Mouse (Mus musculus) megakaryocyte, embryonic 14.5 days (primary cell): ENCODE results near the gene Nr0b2.

Experiments
- FLI1 ChIP-seq: IDR thresholded peaks from 2 replicates; pipeline ENCODE4 v1.6.1; 2012; ENCODE audit warnings: low read length, inconsistent platforms, mixed read lengths
- GATA1 ChIP-seq: IDR thresholded peaks from 3 replicates; pipeline ENCODE4 v1.6.1; 2012; ENCODE audit warnings: mixed read lengths, low read length, inconsistent platforms, borderline replicate concordance

GRCm38 (mm10) chr4:133521502-133521901 is 31.7 kb upstream of the Nr0b2 start:
- TF ChIP-seq GATA1 (no peak), FLI1 (no peak)
